Mouse (Mus musculus) right cerebral cortex, adult 2 months (tissue): ENCODE results near the gene Drc7.

Experiments
- DNase-seq, 2 experiments: peaks; one replicate each; pipeline ENCODE4 v3.0.0; 2021 to 2022; ENCODE audit warnings: low spot score in 2 of 2

The Drc7 gene

GRCm38 (mm10) chr8:95059812-95060533 is 5.1 kb downstream of the Drc7 start:
- DNase-seq, result no peak

DNA sequence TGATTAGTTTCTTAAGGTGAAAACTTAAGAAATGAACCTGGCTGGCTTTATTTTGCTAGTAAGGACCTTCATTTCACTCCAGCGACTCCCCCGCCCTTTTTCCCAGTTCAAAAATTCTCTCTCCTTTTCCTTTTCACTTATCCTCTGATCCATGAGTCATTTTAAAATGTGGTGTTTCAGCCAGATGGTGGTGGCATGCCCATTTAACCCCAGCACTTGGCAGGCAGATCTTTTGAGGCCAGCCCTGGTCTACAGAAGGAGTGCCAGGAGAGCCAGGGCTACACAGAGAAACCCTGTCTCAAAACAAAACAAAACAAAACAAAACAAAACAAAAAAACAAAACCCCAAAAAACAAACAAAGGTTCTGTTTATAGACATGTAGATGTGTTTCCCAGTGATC is 9.6 kb downstream of the Drc7 start:
- no peak for DNase-seq

DNA sequence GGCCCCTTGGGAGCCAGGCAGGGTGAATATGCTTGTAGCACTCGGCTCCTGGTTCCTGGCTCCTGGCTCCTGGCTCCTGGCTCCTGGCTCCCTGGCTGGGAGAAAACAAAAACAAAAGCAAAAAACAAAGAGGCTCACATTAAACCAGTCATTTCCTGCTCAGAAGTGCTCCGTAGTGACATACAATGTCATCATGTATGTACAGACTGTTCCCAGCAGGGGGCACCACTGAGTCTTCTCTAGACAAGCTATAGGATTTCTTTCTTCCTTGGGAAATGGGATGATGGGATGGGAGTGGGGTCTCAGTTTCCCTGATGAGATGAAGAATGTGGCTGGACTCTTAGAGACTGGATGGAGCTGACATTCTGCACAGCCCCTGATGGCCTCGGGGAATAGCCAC is 12.7 kb downstream of the Drc7 start:
- DNase-seq, result peak; percentile 25 to 31

DNA sequence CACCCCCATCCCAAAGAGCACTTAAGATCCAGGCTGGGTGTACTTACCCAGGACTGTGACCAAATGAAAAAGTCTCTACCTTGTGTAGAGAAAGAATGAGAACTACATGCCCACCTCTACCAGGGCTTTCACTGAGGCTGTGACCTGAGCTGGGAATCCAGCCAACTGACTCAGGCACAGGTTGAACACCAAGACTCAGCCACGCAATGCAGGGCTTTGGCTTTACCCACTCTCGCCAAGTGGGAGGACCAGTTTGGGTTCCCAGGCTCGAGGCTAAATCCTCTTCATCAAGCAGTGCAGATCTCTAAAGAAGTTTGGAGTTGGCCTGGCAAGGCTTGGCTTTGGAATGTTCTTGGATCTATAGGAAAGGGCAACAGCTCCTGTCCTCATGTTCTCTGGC is 20.6 kb downstream of the Drc7 start:
- no peak for DNase-seq

DNA sequence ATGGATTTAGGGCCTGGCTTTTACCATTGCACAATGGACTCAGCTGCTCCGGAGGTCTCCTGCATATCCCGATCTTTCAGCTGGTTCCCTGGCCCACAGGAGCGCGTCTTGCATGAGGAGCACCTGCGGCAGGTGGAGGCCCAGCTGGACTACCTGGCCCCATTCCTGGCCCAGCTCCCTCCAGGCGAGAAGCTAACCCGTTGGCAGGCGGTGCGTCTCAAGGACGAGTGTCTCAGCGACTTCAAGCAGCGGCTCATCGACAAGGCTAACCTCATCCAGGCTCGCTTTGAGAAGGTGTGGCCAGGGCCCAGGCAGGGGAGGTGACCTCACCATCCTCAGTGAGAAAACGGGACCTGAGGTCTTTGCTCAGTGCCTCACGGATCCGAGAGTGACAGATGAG is 21.2 kb downstream of the Drc7 start:
- DNase-seq, result no peak

GRCm38 (mm10) chr8:95078055-95078454 is 23.2 kb downstream of the Drc7 start:
- no peak for DNase-seq

DNA sequence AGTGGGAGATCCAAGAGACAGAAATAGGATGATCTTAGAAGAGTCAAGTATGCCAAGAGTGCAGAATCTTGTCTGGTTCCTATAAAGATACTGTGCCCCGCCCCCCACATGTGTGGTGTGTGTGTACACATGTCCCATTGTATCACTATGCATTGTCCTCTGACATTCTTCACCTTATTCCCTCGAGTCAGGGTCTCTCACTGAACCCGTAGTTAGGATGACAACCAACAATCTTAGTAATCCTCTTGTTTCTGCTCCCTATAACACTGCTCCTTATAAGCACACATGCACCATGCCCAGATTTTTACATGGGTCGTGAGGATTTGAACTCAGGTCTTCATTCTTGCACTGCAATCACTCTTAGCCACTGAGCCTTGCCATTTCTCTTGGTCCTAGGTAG is 24.4 kb downstream of the Drc7 start:
- DNase-seq, result no peak

GRCm38 (mm10) chr8:95080381-95081341 is 25.8 kb downstream of the Drc7 start, which contains the start of gene Katnb1:
Katnb1 (plus strand) TSS chr8:95081186.
- peak; percentile 99 for DNase-seq

GRCm38 (mm10) chr8:95081650-95082049 is 26.7 kb downstream of the Drc7 start:
- DNase-seq, result no peak

- DNase-seq, result no peak
Observed at GRCm38 (mm10) chr8:95084261-95084660, 29.4 kb downstream of the Drc7 start.

GRCm38 (mm10) chr8:95084744-95085431 is 30.0 kb downstream of the Drc7 start:
- DNase-seq, result no peak

DNA sequence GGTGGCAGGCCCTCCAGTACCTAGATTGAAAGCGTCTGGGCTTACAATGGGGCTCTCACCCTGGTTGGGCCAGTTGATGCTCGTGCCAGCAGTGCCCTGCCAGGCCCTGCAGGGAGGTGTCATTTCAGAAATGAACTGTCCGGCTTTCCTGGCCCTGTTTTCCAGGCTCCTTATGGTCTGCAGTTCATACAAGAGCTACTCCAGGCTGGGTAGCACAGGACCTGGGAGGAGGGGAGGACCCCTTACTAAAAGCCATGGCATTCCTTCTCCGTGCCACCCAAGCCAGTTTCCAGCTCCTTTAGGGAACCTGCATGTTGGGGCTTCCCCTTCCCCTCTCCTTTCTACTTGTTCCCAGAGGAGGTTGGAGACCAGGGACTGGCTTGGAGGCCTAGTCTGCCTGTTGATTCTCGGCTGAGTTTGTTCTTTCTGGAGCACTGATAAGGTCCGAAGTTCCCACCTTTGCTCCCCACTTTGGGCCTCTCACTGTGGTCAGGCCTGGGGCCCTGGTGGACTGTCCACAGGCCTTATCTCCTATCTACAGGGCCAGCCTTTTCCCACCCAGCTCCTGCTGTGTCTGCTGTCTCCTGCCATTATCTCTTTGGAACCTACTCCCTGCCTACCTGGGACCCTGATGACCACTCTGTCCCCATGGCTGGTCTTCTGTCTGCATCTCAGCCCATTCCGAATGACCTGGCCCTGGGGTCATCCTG is 30.7 kb downstream of the Drc7 start:
- DNase-seq, result no peak

DNA sequence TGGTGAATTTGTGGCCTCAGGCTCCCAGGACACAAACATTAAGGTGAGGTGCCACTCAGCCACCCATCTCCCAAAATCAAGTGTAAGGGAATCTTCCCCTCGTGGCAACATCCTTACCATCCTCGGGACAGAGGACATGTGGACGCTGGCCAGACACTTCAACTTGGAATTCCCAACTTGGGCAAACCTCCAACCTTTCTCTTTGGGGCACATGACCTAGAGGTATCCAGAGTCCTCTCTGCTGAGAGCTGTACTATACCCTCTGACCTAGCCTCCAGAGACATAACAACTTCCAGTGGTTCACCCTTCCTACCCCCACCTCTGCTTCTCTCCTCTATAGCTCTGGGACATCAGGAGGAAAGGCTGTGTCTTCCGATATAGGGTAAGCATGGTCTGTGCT is 38.7 kb downstream of the Drc7 start:
- no peak for DNase-seq

DNA sequence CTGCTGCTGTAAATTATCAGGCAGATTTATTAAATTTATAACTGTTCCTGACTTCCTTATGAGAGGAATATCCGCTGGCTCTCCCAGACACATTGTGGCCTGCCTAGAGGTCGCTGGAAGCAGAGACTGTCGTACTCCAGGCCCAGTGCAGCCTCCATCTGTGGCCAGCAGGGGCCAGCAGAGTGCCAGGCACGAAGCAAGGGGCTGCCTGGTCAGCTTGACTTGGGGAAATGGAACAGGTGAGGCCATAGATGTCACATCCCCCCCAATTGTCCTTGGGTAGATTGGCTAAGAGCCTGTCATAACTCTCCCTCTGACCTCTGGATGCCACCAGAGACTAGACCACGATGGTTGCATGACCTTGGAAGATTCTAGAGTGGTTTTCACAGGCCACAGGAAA is 44.1 kb downstream of the Drc7 start:
- peak; percentile 72 to 78 for DNase-seq

GRCm38 (mm10) chr8:95101972-95102371 is 47.1 kb downstream of the Drc7 start:
- DNase-seq, result no peak

- DNase-seq, result no peak
Observed at GRCm38 (mm10) chr8:95107306-95107705, 52.4 kb downstream of the Drc7 start.

- no peak for DNase-seq
Observed at GRCm38 (mm10) chr8:95112594-95112993, 57.7 kb downstream of the Drc7 start.

- DNase-seq, result no peak
Observed at GRCm38 (mm10) chr8:95113108-95113507, 58.2 kb downstream of the Drc7 start.

- peak in 1 of 2 experiments; percentile 37 for DNase-seq
Observed at GRCm38 (mm10) chr8:95113750-95114149, 58.8 kb downstream of the Drc7 start.

DNA sequence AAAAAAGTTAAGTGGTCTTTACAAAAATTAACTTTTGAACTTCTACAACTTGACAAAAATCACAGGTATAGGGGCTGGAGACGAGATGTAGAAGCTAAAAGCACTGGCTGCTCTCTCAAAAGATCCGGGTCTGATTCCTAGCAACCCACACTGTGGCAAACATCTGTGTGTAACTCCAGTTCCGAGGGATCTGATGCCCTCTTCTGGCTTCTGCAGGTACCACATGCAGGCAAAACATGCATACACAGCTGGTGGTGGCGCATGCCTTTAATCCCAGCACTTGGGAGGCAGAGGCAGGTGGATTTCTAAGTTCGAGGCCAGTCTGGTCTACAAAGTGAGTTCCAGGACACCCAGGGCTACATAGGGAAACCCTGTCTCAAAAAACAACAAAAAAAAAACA is 68.6 kb downstream of the Drc7 start:
- no peak for DNase-seq

DNA sequence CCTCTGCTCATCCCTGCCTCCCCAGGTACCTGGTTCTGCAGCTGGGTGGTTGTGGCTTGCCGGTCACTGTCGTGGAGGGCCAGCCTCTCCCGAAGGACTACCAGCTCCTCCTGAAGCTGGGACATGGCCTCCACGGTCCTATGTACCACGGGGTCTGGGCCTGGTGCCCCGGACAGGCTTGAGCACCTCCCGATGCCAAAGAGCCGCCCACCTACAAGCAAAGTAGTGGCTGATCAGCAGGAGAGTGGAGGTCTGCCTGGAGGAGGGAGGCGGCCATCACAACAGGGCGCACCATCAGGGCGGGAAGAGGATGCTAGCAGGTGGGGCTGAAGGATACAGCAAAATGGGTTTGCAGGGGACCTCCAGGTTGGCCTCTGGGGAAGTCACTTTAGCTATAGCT is 71.6 kb downstream of the Drc7 start:
- DNase-seq, result no peak

GRCm38 (mm10) chr8:95127658-95128057 is 72.8 kb downstream of the Drc7 start:
- no peak for DNase-seq
